ENCODE assay signal across 21 mouse cellular contexts in the genomic region with DNA sequence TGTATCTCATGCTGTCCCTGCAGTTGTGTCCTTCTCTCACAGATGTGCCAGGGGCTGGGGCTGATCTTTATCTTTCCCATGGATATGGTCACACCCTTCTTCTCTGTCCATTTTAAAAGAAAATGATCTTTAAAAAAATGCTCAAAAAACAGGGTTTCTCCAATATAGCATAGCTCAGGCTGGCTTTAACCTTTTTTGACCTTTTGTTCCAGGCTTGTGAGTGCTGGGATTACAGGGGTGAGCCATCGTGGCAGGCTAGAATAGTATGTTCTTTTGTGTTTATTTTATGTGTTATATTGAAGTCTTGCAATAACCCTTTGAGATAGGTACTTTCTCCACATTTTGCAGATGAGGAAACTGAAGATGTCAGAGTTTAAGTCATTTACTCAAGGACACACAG.
"Had no signal": no experiment of that assay in that cellular context is flagged by ENCODE, and none has a peak within 500 bp of the region (broad histone marks: within the 10 kb centered on the region; RNA-seq: fewer than 3 reads in every experiment).

No protein-coding gene starts in this region.

- H3K9me3 ChIP-seq: limb, embryonic 10.5 days; limb, embryonic 13.5 days; liver, embryonic 13.5 days; lung, embryonic 15.5 days; midbrain, embryonic 12.5 days; midbrain, embryonic 15.5 days; neural tube, embryonic 12.5 days; neural tube, embryonic 15.5 days had no signal

- H3K27ac ChIP-seq: kidney, postnatal 0 days; layer of hippocampus, adult 2 months; limb, embryonic 10.5 days; limb, embryonic 13.5 days; liver, embryonic 13.5 days; lung, embryonic 15.5 days; midbrain, embryonic 12.5 days; midbrain, embryonic 15.5 days; neural tube, embryonic 12.5 days; neural tube, embryonic 15.5 days; stomach, postnatal 0 days had no signal

- H3K4me3 ChIP-seq: layer of hippocampus, adult 2 months; limb, embryonic 10.5 days; limb, embryonic 13.5 days; liver, embryonic 13.5 days; lung, embryonic 15.5 days; midbrain, embryonic 12.5 days; midbrain, embryonic 15.5 days; neural tube, embryonic 12.5 days; neural tube, embryonic 15.5 days had no signal

- ATAC-seq: intestine, postnatal 0 days; midbrain, embryonic 15.5 days had no signal

- H3K27me3 ChIP-seq: limb, embryonic 13.5 days; liver, embryonic 13.5 days; lung, embryonic 15.5 days; midbrain, embryonic 12.5 days; midbrain, embryonic 15.5 days; neural tube, embryonic 12.5 days; neural tube, embryonic 15.5 days had no signal

- H3K4me2 ChIP-seq: limb, embryonic 13.5 days; liver, embryonic 13.5 days; lung, embryonic 15.5 days; midbrain, embryonic 12.5 days; midbrain, embryonic 15.5 days; neural tube, embryonic 12.5 days; neural tube, embryonic 15.5 days had no signal

- H3K9ac ChIP-seq: limb, embryonic 13.5 days; liver, embryonic 13.5 days; lung, embryonic 15.5 days; midbrain, embryonic 12.5 days; midbrain, embryonic 15.5 days; neural tube, embryonic 12.5 days; neural tube, embryonic 15.5 days had no signal

- H3K4me1 ChIP-seq: lung, embryonic 15.5 days; midbrain, embryonic 12.5 days; midbrain, embryonic 15.5 days; neural tube, embryonic 12.5 days; neural tube, embryonic 15.5 days had no signal

- H3K36me3 ChIP-seq: limb, embryonic 13.5 days; liver, embryonic 13.5 days; lung, embryonic 15.5 days; midbrain, embryonic 12.5 days; midbrain, embryonic 15.5 days; neural tube, embryonic 12.5 days; neural tube, embryonic 15.5 days had no signal

- DNase-seq: kidney, adult 2 months; layer of hippocampus, adult 9-11 months; liver, embryonic 13.5 days; lung, postnatal 4 days; right cerebral cortex, adult 18-20 months; right cerebral cortex, postnatal 14 days; right cerebral cortex, postnatal 4 days; thymus, adult 2 months; thymus, postnatal 14 days; thymus, postnatal 4 days had no signal
